Mouse (Mus musculus) stomach, embryonic 14.5 days (tissue): ENCODE data around the gene Rims4. TPM values are rescaled to one million over a fixed set of nuclear protein-coding genes. Genes with fewer than 3 reads are reported as not detected.

Experiments
- ATAC-seq: fragments of 200-750 bp; cut with Nextera tagmentation; 2 replicates; pipeline ENCODE4 v1.8.0; 2017; ENCODE audit warnings: low read depth, moderate TSS enrichment; ENCODE audit not compliant: insufficient number of reproducible peaks, insufficient read depth, low FRiP score
- H3K27ac ChIP-seq: fragments of 300-500 bp; sonication (generic); 2 replicates; pipeline ENCODE4 v1.5.1; 2014; ENCODE audit warnings: mild to moderate bottlenecking, low read length, moderate library complexity, mixed read lengths
- H3K27me3 ChIP-seq: fragments of 300-500 bp; sonication (generic); 2 replicates; pipeline ENCODE4 v1.6.1; 2014; ENCODE audit warnings: low read length, control low read depth, mixed read lengths; ENCODE audit not compliant: control insufficient read depth, insufficient read depth
- H3K36me3 ChIP-seq: fragments of 300-500 bp; sonication (generic); 2 replicates; pipeline ENCODE4 v1.6.1; 2014; ENCODE audit warnings: mild to moderate bottlenecking, control low read depth, low read length, moderate library complexity, mixed read lengths; ENCODE audit not compliant: control insufficient read depth, insufficient read depth
- H3K4me1 ChIP-seq: fragments of 300-500 bp; sonication (generic); 2 replicates; pipeline ENCODE4 v1.6.1; 2014; ENCODE audit warnings: low read length, control low read depth, mixed read lengths; ENCODE audit not compliant: control insufficient read depth, insufficient read depth
- H3K4me2 ChIP-seq: fragments of 300-500 bp; sonication (generic); replicated peaks from 2 replicates; pipeline ENCODE4 v1.6.1; 2014; ENCODE audit warnings: low read depth, low read length, control low read depth
- H3K4me3 ChIP-seq: fragments of 300-500 bp; sonication (generic); 2 replicates; pipeline ENCODE4 v1.5.1; 2014; ENCODE audit warnings: low read depth, low read length, control low read depth
- H3K9ac ChIP-seq: fragments of 300-500 bp; sonication (generic); replicated peaks from 2 replicates; pipeline ENCODE4 v1.6.1; 2014; ENCODE audit warnings: low read depth, mild to moderate bottlenecking, control low read depth, low read length, moderate library complexity, mixed read lengths
- H3K9me3 ChIP-seq: fragments of 300-500 bp; sonication (generic); 2 replicates; pipeline ENCODE4 v1.6.1; 2016; ENCODE audit warnings: low read depth, low read length, control low read depth; ENCODE audit not compliant: control insufficient read depth
- WGBS: fragments of 180-500 bp; shearing (Covaris S2); extraction: QIAGEN DNeasy Blood & Tissue Kit; methylation state at CpG from one replicate; pipeline ENCODE4 v1.1.7; 2014; 5-methylcytosine and 5-hydroxymethylcytosine counted together
- polyA plus RNA-seq: library from polyadenylated mRNA; unstranded; fragments of >200 nt; fragmentation: Nextera tagmentation; extraction: Ambion mirVana; gene quantifications from 2 replicates; pipeline ENCODE4 v1.2.1, GENCODE M21; 2014

Gene Rims4
- polyA plus RNA-seq, 1 experiment from 2014 or later: 0.06 TPM

DNA sequence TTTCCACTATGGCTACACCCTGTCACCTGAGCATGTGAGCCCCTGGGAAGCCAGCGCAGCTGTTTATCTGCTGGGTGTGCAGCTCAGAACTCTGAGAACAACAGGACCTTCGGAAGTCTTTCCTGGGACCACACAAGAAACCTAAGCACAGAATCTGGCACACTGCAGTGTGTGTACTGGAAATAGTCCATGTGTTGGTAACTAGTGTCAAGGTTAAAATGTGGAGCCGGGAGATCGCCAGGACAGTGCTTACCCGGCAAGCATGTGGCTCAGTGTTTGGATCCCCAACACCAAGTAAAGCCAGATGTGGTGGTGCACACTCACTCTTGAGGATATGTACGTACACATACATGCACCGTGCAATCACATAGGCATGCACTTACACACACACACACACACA, 17.4 kb downstream of the Rims4 start:
- no peak overlapping the region for H3K4me3 ChIP-seq
- H3K9ac ChIP-seq: no peak overlapping the region
- WGBS: 69% methylated on average over 7 of the region's 7 CpGs
- no peaks in the 10 kb centered on the region for H3K9me3 ChIP-seq
- no peaks in the 10 kb centered on the region for H3K4me1 ChIP-seq
- no peaks in the 10 kb centered on the region for H3K27me3 ChIP-seq
- H3K27ac ChIP-seq: no peak overlapping the region
- ATAC-seq: no peak
- no peaks in the 10 kb centered on the region for H3K36me3 ChIP-seq
- no peak overlapping the region for H3K4me2 ChIP-seq

DNA sequence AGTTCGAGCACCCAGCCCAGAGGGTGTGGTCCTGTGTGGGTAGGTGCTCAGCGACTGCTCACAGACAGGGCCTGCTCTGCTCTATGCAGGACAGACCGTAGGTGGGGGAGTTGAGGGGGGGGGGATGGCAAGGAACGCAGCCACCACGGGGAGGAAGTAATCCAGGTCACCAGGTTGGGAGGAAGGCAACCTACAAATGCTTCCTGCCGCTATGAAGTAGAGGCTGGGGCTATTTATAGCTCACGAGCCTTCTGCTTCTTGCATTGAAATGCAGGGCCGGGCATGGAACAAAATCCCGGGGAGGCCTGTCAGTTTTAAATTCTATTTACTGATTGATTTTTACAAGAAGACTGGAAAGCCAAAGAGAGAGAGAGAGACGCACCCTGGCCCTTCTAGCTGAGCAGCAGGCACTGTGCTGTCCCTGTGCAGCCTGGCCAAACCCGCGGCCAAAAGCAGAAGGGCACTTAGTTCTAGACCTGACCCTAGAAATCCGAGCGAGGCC, 18.5 kb downstream of the Rims4 start:
- Histone ChIP-seq H3K4me1 (no peaks in the 10 kb centered on the region), H3K4me3 (no peak overlapping the region), H3K27me3 (no peaks in the 10 kb centered on the region), H3K4me2 (no peak overlapping the region), H3K9ac (no peak overlapping the region), H3K27ac (no peak overlapping the region), H3K9me3 (no peaks in the 10 kb centered on the region), H3K36me3 (no peaks in the 10 kb centered on the region)
- 36% methylated on average over 14 of the region's 14 CpGs for WGBS
- no peak for ATAC-seq

DNA sequence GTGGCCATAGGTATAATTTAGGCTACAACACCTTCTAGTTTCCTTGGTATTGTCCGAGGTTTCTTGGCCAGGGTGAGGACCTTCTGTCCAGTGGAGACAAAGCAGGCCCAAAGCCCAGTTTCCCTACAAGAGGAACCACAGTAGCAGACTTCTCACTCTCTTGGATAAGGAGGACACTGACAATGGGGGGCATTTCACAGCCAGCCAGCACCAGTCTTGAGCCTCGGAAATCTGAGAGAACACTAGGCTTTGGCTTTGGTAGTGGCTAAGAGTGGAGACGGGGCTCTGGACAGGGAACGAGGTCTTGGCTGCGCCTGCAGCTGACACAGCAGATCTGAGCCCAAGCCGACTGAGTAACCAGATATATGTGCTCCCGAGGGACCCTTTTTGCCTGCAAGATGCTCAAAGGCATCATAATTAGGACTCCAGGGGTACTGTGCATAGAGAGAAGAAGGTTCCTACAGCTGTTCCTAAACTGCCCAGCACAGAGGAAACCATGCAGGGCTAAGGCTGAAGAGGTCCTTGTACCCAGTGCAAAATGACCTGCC, 20.4 kb downstream of the Rims4 start:
- no peak overlapping the region for H3K9ac ChIP-seq
- no peak overlapping the region for H3K4me2 ChIP-seq
- no peaks in the 10 kb centered on the region for H3K27me3 ChIP-seq
- H3K27ac ChIP-seq: no peak overlapping the region
- no peak overlapping the region for H3K4me3 ChIP-seq
- H3K36me3 ChIP-seq: no peaks in the 10 kb centered on the region
- no peak for ATAC-seq
- H3K9me3 ChIP-seq: no peaks in the 10 kb centered on the region
- WGBS: 75% methylated on average over 7 of the region's 7 CpGs
- H3K4me1 ChIP-seq: no peaks in the 10 kb centered on the region

DNA sequence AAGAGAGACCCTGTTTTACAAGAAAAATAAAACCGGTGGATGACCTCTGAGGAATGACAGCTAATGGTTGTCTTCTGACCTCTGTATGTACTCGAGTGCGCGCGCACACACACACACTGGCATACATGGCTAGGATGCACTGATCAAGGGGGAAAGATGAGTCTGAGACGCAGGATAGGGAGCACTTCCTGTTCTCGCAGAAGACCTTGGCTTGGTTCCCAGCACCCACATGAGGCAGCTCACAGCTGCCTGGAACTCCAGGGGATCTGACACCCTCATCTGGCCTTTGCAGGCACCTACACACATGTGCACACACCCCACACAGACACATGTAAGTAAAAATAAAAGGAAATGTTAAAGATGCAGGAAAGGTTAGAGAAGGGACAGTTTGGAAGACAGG, 21.5 kb downstream of the Rims4 start:
- H3K9ac ChIP-seq: no peak overlapping the region
- H3K36me3 ChIP-seq: no peaks in the 10 kb centered on the region
- ATAC-seq: no peak
- H3K4me1 ChIP-seq: no peaks in the 10 kb centered on the region
- no peak overlapping the region for H3K4me2 ChIP-seq
- WGBS: 87% methylated on average over 7 of the region's 7 CpGs
- H3K27ac ChIP-seq: no peak overlapping the region
- H3K9me3 ChIP-seq: no peaks in the 10 kb centered on the region
- H3K4me3 ChIP-seq: no peak overlapping the region
- H3K27me3 ChIP-seq: no peaks in the 10 kb centered on the region

DNA sequence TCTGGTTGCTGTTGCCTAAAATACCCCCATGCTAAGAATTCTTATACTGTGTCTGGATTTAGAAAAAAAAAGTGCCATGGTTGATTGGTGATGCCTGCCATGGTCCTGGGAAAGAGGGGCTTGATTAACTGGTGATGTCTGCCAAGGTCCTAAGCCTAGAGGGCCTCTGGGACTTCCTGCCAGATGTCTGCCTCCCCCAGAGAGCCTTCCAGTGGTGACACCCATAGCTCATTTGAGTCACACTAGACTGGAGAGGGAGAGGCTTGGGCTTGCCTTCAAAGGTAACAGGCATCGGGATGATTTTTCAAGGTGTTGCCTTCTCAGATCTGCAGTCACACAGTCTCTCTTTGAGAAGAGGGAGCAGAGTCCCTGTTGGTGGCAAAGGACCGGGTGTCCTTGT, 23.3 kb downstream of the Rims4 start:
- Histone ChIP-seq H3K36me3 (no peaks in the 10 kb centered on the region), H3K4me3 (no peak overlapping the region), H3K4me2 (no peak overlapping the region), H3K27me3 (no peaks in the 10 kb centered on the region), H3K9ac (no peak overlapping the region), H3K4me1 (no peaks in the 10 kb centered on the region), H3K27ac (no peak overlapping the region), H3K9me3 (no peaks in the 10 kb centered on the region)
- no peak for ATAC-seq
- WGBS: 50% methylated on average over 2 of the region's 2 CpGs

DNA sequence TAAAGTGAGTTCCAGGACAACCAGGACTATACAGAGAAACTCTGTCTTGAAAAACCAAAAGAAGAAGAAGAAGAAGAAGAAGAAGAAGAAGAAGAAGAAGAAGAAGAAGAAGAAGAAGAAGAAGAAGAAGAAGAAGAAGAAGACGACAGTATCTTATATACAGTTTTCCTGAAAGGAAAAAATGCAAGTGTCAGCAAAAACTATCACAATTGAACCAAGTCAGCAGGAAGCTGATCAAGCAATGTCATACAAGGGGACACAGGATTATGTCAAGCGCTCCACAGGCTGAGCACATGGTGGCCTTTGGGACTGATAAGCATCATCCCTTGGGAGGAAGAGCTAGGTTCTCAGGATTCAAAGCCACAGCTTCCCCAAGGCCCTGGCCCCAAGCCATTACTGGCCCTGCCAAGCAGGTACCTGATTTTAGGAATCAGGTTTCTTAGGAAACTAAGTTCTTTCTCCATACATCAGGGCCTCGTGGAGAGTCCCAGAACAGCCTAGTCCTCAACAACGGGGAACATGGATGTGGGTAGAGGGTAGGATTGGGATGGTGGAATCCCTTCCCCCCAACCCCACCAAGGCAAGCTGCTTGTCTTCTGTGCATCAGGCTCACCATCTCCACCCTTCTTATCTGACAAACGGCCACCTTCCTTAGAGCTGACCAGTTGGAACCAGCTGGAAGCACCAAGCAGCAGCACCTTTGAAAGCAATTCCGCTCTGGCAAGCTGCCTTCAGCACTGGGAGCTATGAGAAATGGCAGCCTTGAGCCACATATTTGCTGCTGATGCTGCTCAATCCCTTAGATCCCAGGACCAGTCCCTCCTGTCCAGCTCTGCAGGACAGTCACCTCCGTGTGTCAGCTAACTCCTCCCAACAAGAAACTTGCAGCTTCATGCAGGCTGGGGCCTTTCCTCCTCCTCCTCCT, 24.8 kb downstream of the Rims4 start:
- H3K9me3 ChIP-seq: no peaks in the 10 kb centered on the region
- no peaks in the 10 kb centered on the region for H3K36me3 ChIP-seq
- H3K4me2 ChIP-seq: no peak overlapping the region
- H3K27ac ChIP-seq: no peak overlapping the region
- H3K4me3 ChIP-seq: no peak overlapping the region
- ATAC-seq: no peak
- no peaks in the 10 kb centered on the region for H3K4me1 ChIP-seq
- 54% methylated on average over 7 of the region's 7 CpGs for WGBS
- H3K27me3 ChIP-seq: no peaks in the 10 kb centered on the region
- no peak overlapping the region for H3K9ac ChIP-seq

DNA sequence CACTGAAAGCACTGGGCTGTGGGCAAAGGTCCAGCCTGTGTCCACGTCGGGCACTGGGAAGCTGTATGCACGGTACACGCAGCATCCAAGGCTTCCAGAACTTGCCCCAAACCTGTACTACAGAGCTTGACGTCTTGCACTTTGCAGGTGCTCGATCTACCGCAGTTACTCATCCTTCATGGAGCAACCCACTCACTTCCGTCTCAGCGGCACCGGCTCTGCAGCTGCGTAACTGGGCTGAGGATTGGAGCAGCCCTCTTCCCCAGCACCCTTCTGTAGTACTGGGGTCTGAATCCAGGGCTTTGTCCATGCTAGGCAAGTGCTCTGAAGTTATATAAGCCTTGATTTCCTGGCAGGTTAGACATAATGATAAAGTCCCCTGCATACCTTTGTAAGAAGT, 27.2 kb downstream of the Rims4 start:
- 85% methylated on average over 11 of the region's 11 CpGs for WGBS
- Histone ChIP-seq H3K27ac (no peak overlapping the region), H3K4me2 (no peak overlapping the region), H3K27me3 (no peaks in the 10 kb centered on the region), H3K4me1 (no peaks in the 10 kb centered on the region), H3K4me3 (no peak overlapping the region), H3K9ac (no peak overlapping the region), H3K36me3 (no peaks in the 10 kb centered on the region), H3K9me3 (no peaks in the 10 kb centered on the region)
- no peak for ATAC-seq

DNA sequence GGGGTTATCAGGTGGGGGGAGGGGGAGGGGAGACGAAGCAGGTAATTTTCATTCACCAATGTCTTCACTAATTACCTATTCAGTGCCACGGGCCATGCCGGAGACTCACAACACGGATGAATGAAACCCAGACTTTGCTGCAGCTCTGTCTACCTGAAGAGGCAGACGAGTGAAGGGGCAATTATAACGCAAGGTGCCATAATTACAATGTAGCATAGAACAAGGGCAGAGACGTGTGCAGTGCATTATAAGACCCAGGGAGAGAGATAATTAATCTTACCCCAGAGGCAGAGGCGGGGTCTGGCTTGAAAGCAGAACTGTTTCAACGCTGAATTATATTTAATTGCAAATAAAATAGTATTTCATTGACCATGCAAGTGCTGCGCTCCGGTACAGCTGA, 27.9 kb downstream of the Rims4 start:
- 64% methylated on average over 11 of the region's 11 CpGs for WGBS
- Histone ChIP-seq H3K27me3 (no peaks in the 10 kb centered on the region), H3K9ac (no peak overlapping the region), H3K27ac (no peak overlapping the region), H3K36me3 (no peaks in the 10 kb centered on the region), H3K9me3 (no peaks in the 10 kb centered on the region), H3K4me2 (no peak overlapping the region), H3K4me3 (no peak overlapping the region), H3K4me1 (no peaks in the 10 kb centered on the region)
- no peak for ATAC-seq
